Mouse (Mus musculus): Measurements from ENCODE around the gene Gm5662. TPM values are rescaled to one million over a fixed set of nuclear protein-coding genes. Genes with fewer than 3 reads are reported as not detected.
"Not testable (repeated sequence)": the region's sequence is repeated elsewhere in the genome, so short reads cannot be mapped to it uniquely, and the experiment has no call there.

The Gm5662 gene
- not detected in 2 replicates for polyA plus RNA-seq (2016; fragmentation: Nextera tagmentation; extraction: Ambion mirVana)

- H3K36me3 ChIP-seq; H3K27ac ChIP-seq; H3K9me3 ChIP-seq; H3K4me1 ChIP-seq (replicated peaks); H3K27me3 ChIP-seq (ENCODE audit: insufficient read depth, poor library complexity, severe bottlenecking); DNase-seq (ENCODE audit: low spot score); H3K4me3 ChIP-seq: not testable (repeated sequence)
- WGBS: 84% methylated on average over 5 of the region's 5 CpGs
Observed at GRCm38 (mm10) chr12:88274400-88274799, at the start of gene Gm5662. Gm5662 (minus strand) TSS chr12:88274500.

GRCm38 (mm10) chr12:88323926-88324325, 49.6 kb upstream of the Gm5662 start, which contains the start of gene Gm5039:
Gm5039 (minus strand) TSS chr12:88324026.
- not testable (repeated sequence) for H3K36me3 ChIP-seq; H3K4me3 ChIP-seq; DNase-seq (ENCODE audit: low spot score); H3K4me1 ChIP-seq (replicated peaks); H3K27ac ChIP-seq; H3K9me3 ChIP-seq; H3K27me3 ChIP-seq (ENCODE audit: insufficient read depth, poor library complexity, severe bottlenecking)
- 92% methylated on average over 2 of the region's 2 CpGs for WGBS

- WGBS: 79% methylated on average over 3 of the region's 3 CpGs
- H3K27me3 ChIP-seq (ENCODE audit: insufficient read depth, poor library complexity, severe bottlenecking): no peaks in the 10 kb centered on the region
- peaks cover 3% of the 10 kb centered on the region; the same call in 1 of the 2 replicates for H3K9me3 ChIP-seq
Observed at GRCm38 (mm10) chr12:88314556-88314955, 40.3 kb upstream of the Gm5662 start.

GRCm38 (mm10) chr12:88297171-88297570, 22.9 kb upstream of the Gm5662 start:
- not testable (repeated sequence) for DNase-seq (ENCODE audit: low spot score)
- 77% methylated on average over 2 of the region's 2 CpGs for WGBS

More at GRCm38 (mm10) chr12:88314556-88314955, 40.3 kb upstream of the Gm5662 start:
- no peaks in the 10 kb centered on the region for H3K36me3 ChIP-seq
- no peak overlapping the region for H3K27ac ChIP-seq
- H3K4me3 ChIP-seq: no peak overlapping the region
- DNase-seq (ENCODE audit: low spot score): no peak
- H3K4me1 ChIP-seq (replicated peaks): no peaks in the 10 kb centered on the region

GRCm38 (mm10) chr12:88293082-88293481, 18.8 kb upstream of the Gm5662 start:
- H3K4me3 ChIP-seq; H3K36me3 ChIP-seq; DNase-seq (ENCODE audit: low spot score); H3K27ac ChIP-seq; H3K9me3 ChIP-seq; H3K27me3 ChIP-seq (ENCODE audit: insufficient read depth, poor library complexity, severe bottlenecking); H3K4me1 ChIP-seq (replicated peaks): not testable (repeated sequence)
- whole genome bisulfite sequencing: 79% methylated on average over 4 of the region's 4 CpGs

More at GRCm38 (mm10) chr12:88297171-88297570, 22.9 kb upstream of the Gm5662 start:
- not testable (repeated sequence) for H3K36me3 ChIP-seq; H3K4me1 ChIP-seq (replicated peaks); H3K27me3 ChIP-seq (ENCODE audit: insufficient read depth, poor library complexity, severe bottlenecking); H3K9me3 ChIP-seq; H3K27ac ChIP-seq; H3K4me3 ChIP-seq

- not testable (repeated sequence) for H3K36me3 ChIP-seq; H3K27me3 ChIP-seq (ENCODE audit: insufficient read depth, poor library complexity, severe bottlenecking); H3K27ac ChIP-seq; H3K4me1 ChIP-seq (replicated peaks); DNase-seq (ENCODE audit: low spot score); H3K4me3 ChIP-seq
- 88% methylated on average over 5 of the region's 5 CpGs for WGBS
- peaks cover 11% of the 10 kb centered on the region for H3K9me3 ChIP-seq
Observed at GRCm38 (mm10) chr12:88285224-88285623, 10.9 kb upstream of the Gm5662 start.

GRCm38 (mm10) chr12:88257241-88257640, 17.1 kb downstream of the Gm5662 start:
- WGBS: 49% methylated on average over 1 of the region's 1 CpGs
- no peak for DNase-seq (ENCODE audit: low spot score)
- Histone ChIP-seq H3K9me3 (peaks cover 9% of the 10 kb centered on the region; the same call in 1 of the 2 replicates), H3K27me3 (ENCODE audit: insufficient read depth, poor library complexity, severe bottlenecking) (no peaks in the 10 kb centered on the region), H3K36me3 (no peaks in the 10 kb centered on the region), H3K4me1 (replicated peaks) (no peaks in the 10 kb centered on the region), H3K4me3 (no peak overlapping the region), H3K27ac (no peak overlapping the region)

GRCm38 (mm10) chr12:88255917-88256316, 18.4 kb downstream of the Gm5662 start:
- 65% methylated on average over 2 of the region's 2 CpGs for WGBS
- not testable (repeated sequence) for H3K36me3 ChIP-seq; H3K4me1 ChIP-seq (replicated peaks); H3K4me3 ChIP-seq; DNase-seq (ENCODE audit: low spot score); H3K27me3 ChIP-seq (ENCODE audit: insufficient read depth, poor library complexity, severe bottlenecking); H3K9me3 ChIP-seq; H3K27ac ChIP-seq

GRCm38 (mm10) chr12:88250000-88250399, 24.3 kb downstream of the Gm5662 start, which contains the start of gene Gm8332:
Gm8332 (minus strand) TSS chr12:88250100.
- 81% methylated on average over 2 of the region's 2 CpGs for WGBS
- not testable (repeated sequence) for H3K4me1 ChIP-seq (replicated peaks); DNase-seq (ENCODE audit: low spot score); H3K27me3 ChIP-seq (ENCODE audit: insufficient read depth, poor library complexity, severe bottlenecking); H3K4me3 ChIP-seq; H3K9me3 ChIP-seq; H3K27ac ChIP-seq; H3K36me3 ChIP-seq

GRCm38 (mm10) chr12:88245786-88246185, 28.5 kb downstream of the Gm5662 start:
- not testable (repeated sequence) for H3K9me3 ChIP-seq; DNase-seq (ENCODE audit: low spot score); H3K27ac ChIP-seq; H3K27me3 ChIP-seq (ENCODE audit: insufficient read depth, poor library complexity, severe bottlenecking); H3K4me3 ChIP-seq; H3K36me3 ChIP-seq; H3K4me1 ChIP-seq (replicated peaks)

GRCm38 (mm10) chr12:88242940-88243339, 31.4 kb downstream of the Gm5662 start:
- 48% methylated on average over 1 of the region's 1 CpGs for WGBS
- H3K4me3 ChIP-seq; H3K36me3 ChIP-seq; H3K27me3 ChIP-seq (ENCODE audit: insufficient read depth, poor library complexity, severe bottlenecking); H3K4me1 ChIP-seq (replicated peaks); H3K27ac ChIP-seq; DNase-seq (ENCODE audit: low spot score); H3K9me3 ChIP-seq: not testable (repeated sequence)

Other genes starting within 250 kb of the Gm5662 start
- gene Gm2056, start 247.5 kb downstream of the Gm5662 start, polyA plus RNA-seq (2016; fragmentation: Nextera tagmentation; extraction: Ambion mirVana): not detected in 2 replicates
- gene Gm16368, start 190.8 kb downstream of the Gm5662 start, polyA plus RNA-seq (2016; fragmentation: Nextera tagmentation; extraction: Ambion mirVana): not detected in 2 replicates
- not detected in 2 replicates for gene Gm10436, start 92.4 kb downstream of the Gm5662 start, polyA plus RNA-seq (2016; fragmentation: Nextera tagmentation; extraction: Ambion mirVana)
- not detected in 2 replicates for gene Gm8332, start 24.4 kb downstream of the Gm5662 start, polyA plus RNA-seq (2016; fragmentation: Nextera tagmentation; extraction: Ambion mirVana)
- gene Gm5039, start 49.5 kb upstream of the Gm5662 start, polyA plus RNA-seq (2016; fragmentation: Nextera tagmentation; extraction: Ambion mirVana): not detected in 2 replicates
- 19.1 and 20.4 TPM in 2 replicates for gene Adck1, start 86.1 kb upstream of the Gm5662 start, polyA plus RNA-seq (2016; fragmentation: Nextera tagmentation; extraction: Ambion mirVana)

Measured in hindbrain, embryonic 10.5 days (tissue).